Mouse (Mus musculus): Measurements from ENCODE around the gene Calm1. TPM values are rescaled to one million over a fixed set of nuclear protein-coding genes. Genes with fewer than 3 reads are reported as not detected.

Calm1 gene
- total and polyA plus RNA-seq, 3 experiments = 524 to 3,339 (median 602) TPM

GRCm38 (mm10) chr12:100241911-100242796 lies 42.9 kb downstream of the Calm1 start:
- Histone ChIP-seq H3K27me3 (ENCODE audit: control insufficient read depth in 1 of 2, insufficient read depth in 2 of 2, low read length in 2 of 2) (peaks cover 0 to 2% of the 10 kb centered on the region in 2 experiments; a peak in 2 of 4 replicates), H3K4me3 (ENCODE audit: control insufficient read depth in 1 of 2, insufficient read depth in 1 of 2, low read depth in 2 of 2, low read length in 2 of 2) (peak overlapping the region; percentile 40 to 55; a peak in 3 of 4 replicates), H3K27ac (ENCODE audit: control insufficient read depth, low read depth, low read length) (no peak overlapping the region), H3K9ac (ENCODE audit: control insufficient read depth, low read depth, low read length, poor library complexity, severe bottlenecking) (peak overlapping the region; percentile 42; the same call in 1 of the 2 replicates), H3K9me3 (replicated peaks; ENCODE audit: insufficient read depth, low read length) (no peaks in the 10 kb centered on the region), H3K79me2 (ENCODE audit: control insufficient read depth, insufficient read depth, low read length, poor library complexity) (no peaks in the 10 kb centered on the region), H3K36me3 (ENCODE audit: control insufficient read depth in 1 of 2, insufficient read depth in 2 of 2, low read length in 2 of 2) (no peaks in the 10 kb centered on the region; a peak in 1 of 4 replicates), H3K4me1 (ENCODE audit: control insufficient read depth in 1 of 2, insufficient read depth in 2 of 2, low read length in 2 of 2) (0 out of 4 replicates have a peak, but pooled peaks cover 0 to 5% of the 10 kb centered on the region in 2 experiments)
- TF ChIP-seq JUND (IDR thresholded peaks at IDR 0.05; ENCODE audit: low read depth, low read length) = peak; percentile 95
- no peak for TF ChIP-seq ZKSCAN1 (IDR thresholded peaks at IDR 0.05; ENCODE audit: low read depth, low read length)
- no peak for TF ChIP-seq NRF1 (IDR thresholded peaks at IDR 0.05; ENCODE audit: insufficient read depth, low read depth, low read length, poor library complexity, severe bottlenecking)
- TF ChIP-seq GABPA (IDR thresholded peaks at IDR 0.05; ENCODE audit: low read depth, low read length) = no peak
- DNase-seq (ENCODE audit: low read depth, low spot score) = peak; percentile 85

GRCm38 (mm10) chr12:100244580-100244979 lies 45.3 kb downstream of the Calm1 start:
- no peak overlapping the region for H3K4me3 ChIP-seq (ENCODE audit: control insufficient read depth in 1 of 2, insufficient read depth in 1 of 2, low read depth in 2 of 2, low read length in 2 of 2)
- no peak for TF ChIP-seq BHLHE40 (IDR thresholded peaks at IDR 0.05; ENCODE audit: borderline replicate concordance, low read depth, low read length)
- no peak for TF ChIP-seq GABPA (IDR thresholded peaks at IDR 0.05; ENCODE audit: low read depth, low read length)
- TF ChIP-seq MEF2A (IDR thresholded peaks at IDR 0.05; ENCODE audit: extremely low read depth, insufficient replicate concordance, low read depth, low read length, poor library complexity, severe bottlenecking) = no peak
- no peak for TF ChIP-seq ZC3H11A (IDR thresholded peaks at IDR 0.05; ENCODE audit: low read depth, low read length)
- no peak for TF ChIP-seq ZMIZ1 (IDR thresholded peaks at IDR 0.05; ENCODE audit: low read depth, low read length)
- TF ChIP-seq MAZ (IDR thresholded peaks at IDR 0.05; ENCODE audit: low read depth, low read length) = no peak
- no peak for TF ChIP-seq ZKSCAN1 (IDR thresholded peaks at IDR 0.05; ENCODE audit: low read depth, low read length)
- TF ChIP-seq POLR2A (IDR thresholded peaks at IDR 0.05; ENCODE audit: control insufficient read depth in 1 of 2, insufficient read depth in 1 of 2, low read depth in 1 of 2, low read length in 2 of 2, poor library complexity in 1 of 2) = no peak
- no peak for TF ChIP-seq MYB (IDR thresholded peaks at IDR 0.05; ENCODE audit: low read depth, low read length)
- no peak for TF ChIP-seq MYC (IDR thresholded peaks at IDR 0.05; ENCODE audit: low read depth, low read length)
- TF ChIP-seq TCF12 (IDR thresholded peaks at IDR 0.05; ENCODE audit: low read depth, low read length) = no peak
- TF ChIP-seq UBTF (IDR thresholded peaks at IDR 0.05; ENCODE audit: borderline replicate concordance, insufficient read depth, low read depth, low read length) = no peak
- peaks cover 0 to 2% of the 10 kb centered on the region in 2 experiments; a peak in 2 of 4 replicates for H3K27me3 ChIP-seq (ENCODE audit: control insufficient read depth in 1 of 2, insufficient read depth in 2 of 2, low read length in 2 of 2)
- no peaks in the 10 kb centered on the region; a peak in 1 of 4 replicates for H3K36me3 ChIP-seq (ENCODE audit: control insufficient read depth in 1 of 2, insufficient read depth in 2 of 2, low read length in 2 of 2)
- H3K9ac ChIP-seq (ENCODE audit: control insufficient read depth, low read depth, low read length, poor library complexity, severe bottlenecking) = no peak overlapping the region
- no peak overlapping the region for H3K27ac ChIP-seq (ENCODE audit: control insufficient read depth, low read depth, low read length)
- H3K9me3 ChIP-seq (replicated peaks; ENCODE audit: insufficient read depth, low read length) = no peaks in the 10 kb centered on the region
- no peak for DNase-seq (ENCODE audit: low read depth, low spot score)
- 0 out of 4 replicates have a peak, but pooled peaks cover 0 to 3% of the 10 kb centered on the region in 2 experiments for H3K4me1 ChIP-seq (ENCODE audit: control insufficient read depth in 1 of 2, insufficient read depth in 2 of 2, low read length in 2 of 2)
- no peaks in the 10 kb centered on the region for H3K79me2 ChIP-seq (ENCODE audit: control insufficient read depth, insufficient read depth, low read length, poor library complexity)

Data from MEL (cell line).